Mouse (Mus musculus) Muller cell, postnatal 12 days (primary cell): Measurements from ENCODE around the gene Gm5105.
A peak's percentile ranks its signal among the peaks of the same experiment; 100 is the strongest.

Experiments used
- DNase-seq: peaks from one replicate; pipeline ENCODE4 v3.0.0-alpha.2; 2015; ENCODE audit errors: inconsistent ontology term

Gm5105 gene

DNA sequence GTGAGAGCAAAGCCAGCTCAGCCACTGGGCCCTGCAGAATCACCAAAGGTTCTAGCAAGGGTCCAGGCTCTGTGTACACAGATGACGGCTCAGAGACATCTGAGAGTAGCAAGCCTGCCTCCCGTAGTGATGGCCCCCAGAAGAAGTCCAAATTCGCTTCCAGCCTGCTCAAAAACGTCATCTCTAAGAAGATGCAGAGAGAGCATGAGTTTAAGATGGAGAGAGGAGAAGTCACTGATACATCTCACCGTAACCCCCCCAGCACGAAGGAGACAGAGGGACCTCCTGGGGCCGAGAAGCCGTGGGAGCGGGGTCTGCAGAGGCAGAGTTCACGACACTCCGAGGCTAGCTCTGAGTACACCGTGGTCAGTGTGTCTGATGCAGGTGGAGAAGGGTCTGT is at the start of gene Gm5105:
Gm5105 (minus strand) TSS at position 101 of the 400 bp plus-strand sequence.
- DNase-seq: no peak

DNA sequence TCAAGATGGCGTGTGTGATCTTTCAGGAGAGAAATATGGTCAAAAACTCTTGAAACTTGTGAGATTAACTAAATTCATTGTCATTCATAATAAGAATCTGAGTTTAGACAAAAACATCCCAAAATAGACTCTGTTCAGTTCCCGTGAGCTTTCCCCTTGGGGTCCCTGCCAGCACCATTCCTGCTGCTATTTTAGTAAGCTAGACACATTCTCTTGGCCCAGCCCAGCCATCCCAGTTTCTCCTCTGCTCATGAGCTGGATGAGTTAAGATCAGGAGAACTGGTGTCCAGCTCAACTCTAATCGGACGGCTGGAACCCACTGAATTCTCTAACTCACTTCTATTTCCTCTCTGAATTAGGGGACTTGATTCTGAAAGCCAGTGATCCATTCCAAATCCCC is 49.7 kb upstream of the Gm5105 start:
- no peak for DNase-seq

DNA sequence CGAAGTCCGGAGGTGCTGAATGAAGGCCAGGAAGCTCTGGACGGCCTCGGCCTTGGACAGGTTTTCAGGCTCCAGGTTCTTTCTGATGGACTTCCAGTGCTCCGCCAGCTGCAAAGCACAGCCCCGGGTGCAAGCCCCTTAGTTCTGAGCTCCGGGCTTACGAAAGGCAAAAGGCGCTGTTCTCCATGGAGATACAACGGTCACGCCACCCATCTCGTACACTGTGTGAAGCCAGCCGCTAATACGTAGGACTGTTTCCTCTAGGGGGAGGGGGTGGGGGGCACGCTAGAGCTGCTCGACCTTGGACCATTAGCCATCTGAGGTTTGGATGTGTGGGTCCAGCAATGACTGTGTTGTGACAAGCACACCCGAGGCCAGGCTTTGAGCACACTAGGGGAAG is 46.9 kb upstream of the Gm5105 start:
- DNase-seq: no peak

DNA sequence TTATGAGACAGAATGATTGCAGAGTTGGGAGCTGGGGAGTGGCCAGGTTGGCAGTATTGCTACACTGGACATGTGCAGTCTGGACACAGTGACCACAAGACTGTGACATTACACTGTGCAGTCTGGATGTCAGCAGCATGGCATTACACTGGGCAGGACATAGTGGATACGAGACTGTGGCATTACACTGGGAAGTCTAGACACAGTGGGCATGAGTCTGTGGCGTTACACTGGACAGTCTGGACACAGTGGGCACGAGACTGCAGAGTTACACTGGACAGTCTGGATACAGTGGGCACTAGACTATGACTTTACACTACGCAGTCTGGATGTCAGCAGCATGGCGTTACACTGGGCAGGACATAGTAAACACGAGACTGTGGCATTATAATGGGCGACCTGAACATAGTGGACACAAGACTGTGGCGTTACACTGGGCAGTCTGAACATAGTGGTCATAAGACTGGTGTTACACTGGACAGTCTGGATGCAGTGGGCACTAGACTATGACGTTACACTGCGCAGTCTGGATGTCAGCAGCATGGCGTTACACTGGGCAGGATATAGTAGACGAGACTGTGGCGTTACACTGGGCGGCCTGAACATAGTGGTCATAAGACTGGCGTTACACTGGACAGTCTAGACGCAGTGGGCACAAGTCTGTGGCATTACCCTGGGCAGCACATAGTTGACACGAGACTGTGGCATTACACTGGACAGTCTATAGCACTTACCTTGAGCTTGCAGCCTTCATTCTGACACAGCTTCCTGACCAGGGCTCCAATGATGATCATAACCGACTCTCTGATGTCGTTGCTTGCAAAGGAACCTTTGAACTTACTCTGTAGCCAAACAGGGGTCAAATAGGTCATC is 44.0 kb upstream of the Gm5105 start:
- no peak for DNase-seq

DNA sequence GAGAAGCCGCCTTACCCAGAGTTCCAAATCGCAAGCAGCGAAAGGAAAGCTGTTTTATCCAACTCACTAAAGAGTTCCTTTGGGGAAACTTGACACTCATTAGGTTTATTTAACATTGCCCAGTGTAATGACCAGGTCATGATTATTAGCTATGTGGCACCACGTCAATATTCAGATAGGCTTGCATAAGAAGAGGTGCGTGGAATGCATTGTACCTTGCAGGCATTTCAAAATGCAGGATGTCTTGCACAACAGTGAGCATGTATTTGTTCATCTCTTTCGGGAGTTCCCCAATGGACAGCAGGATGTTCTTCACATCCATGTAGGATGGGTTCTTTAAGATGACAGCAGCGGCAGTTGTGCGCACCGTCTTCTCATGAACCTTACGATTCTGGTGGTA is 39.7 kb upstream of the Gm5105 start:
- DNase-seq: no peak

DNA sequence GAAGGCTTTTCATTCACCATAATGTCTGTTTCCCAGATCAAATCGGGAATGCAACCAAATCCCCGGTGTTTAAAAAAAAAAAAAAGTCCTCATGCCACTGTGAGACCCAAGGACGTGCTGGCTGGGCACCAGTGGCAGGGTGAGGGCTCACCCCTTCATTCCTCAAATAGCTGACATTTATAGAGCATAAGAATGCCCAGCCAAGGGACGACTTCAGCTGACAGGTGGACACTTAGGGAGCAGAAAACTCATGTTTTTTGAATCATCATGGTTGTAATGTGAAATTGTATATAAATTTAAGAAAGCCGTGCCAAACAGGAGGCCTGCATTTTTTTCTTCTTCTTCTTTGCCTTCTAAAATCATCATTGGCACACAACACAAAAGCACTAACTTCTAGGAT is 37.9 kb upstream of the Gm5105 start:
- DNase-seq: peak; percentile 79

DNA sequence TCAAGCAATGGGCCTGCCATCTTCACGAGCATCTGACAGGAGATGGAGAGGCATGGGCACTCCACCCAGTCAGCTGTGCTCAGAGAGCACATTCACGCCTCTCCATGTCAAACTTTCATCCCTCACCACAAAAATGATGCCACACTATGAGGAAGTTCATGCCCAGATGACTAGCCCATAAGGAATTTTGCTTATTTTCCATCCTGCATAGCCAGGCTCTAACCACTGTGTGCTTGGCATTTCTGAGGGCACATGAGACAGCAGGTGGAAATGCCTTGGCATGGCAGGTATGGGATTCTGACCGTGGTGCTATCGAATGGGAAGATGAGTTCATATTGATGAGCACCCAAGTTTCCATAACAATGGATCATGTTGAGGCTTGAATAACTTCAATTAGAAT is 36.5 kb upstream of the Gm5105 start:
- peak; percentile 85 for DNase-seq

DNA sequence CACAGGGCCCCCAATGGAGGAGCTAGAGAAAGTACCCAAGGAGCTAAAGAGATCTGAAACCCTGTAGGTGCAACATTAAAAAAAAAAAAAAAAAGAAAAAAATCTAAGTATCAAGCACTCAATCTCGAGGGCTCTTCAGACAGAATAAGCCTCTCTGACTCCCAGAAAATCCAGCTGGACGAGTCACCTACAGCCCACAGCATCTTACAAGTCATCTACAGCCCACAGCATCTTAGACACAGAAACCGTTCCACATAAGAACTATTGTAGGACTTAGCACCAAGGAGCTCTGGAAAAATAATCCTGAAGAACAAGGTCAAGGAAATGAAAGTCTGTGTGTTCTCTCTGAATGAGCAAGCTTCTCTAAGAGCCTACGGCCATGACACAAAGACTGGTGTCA is 34.7 kb upstream of the Gm5105 start:
- no peak for DNase-seq

DNA sequence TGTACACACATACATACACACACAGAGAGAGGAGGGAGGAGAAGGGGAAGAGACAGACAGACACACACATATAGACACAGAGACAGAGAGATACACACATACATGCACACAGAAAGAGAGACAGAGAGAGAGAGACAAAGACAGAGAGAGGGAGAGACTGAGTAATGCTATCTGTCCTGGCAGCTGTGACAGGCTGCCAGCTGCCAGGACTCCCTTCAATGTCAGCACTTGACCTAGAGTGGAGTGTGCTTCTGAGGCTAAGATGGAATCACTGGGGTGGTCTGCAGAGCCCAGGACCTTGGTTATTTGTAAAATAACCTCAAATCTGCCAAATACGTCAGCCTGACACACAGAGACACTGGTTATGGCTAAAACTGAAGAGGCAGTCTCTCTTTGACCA is 30.5 kb upstream of the Gm5105 start:
- no peak for DNase-seq

DNA sequence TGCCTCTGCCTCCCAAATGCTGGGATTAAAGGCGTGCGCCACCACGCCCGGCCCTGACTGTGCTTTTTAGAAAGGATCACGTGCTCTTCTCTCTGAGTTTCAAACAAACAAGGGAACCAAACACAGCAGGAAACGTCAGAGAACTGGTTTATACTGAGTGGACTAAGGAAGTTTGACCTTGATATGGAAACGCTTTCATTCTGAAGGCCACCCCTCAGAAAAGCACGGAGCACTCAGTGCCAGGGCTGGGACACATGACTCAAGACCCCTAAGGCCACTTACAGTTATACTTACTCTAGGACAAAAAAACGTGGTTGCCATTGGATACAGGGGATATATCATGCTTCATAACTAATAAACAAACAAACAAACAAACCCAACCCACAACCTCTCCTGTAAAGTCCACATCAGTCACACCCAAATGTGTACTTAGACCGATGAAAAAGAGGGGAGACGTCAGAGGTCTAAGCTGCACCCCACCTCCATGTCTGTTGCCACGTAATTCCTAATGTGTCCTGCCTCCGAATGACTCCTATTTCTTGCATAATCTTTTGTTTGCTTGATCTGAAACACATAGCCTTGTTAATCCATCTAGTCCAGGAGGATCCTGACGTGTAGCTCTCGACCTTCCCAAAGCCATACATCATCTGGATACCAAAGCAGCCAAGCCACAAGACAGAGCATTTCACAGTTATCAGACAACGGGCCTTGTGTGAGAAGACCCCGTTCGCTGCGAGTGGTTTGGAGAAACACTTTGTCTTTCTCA is 29.3 kb upstream of the Gm5105 start:
- DNase-seq: no peak

DNA sequence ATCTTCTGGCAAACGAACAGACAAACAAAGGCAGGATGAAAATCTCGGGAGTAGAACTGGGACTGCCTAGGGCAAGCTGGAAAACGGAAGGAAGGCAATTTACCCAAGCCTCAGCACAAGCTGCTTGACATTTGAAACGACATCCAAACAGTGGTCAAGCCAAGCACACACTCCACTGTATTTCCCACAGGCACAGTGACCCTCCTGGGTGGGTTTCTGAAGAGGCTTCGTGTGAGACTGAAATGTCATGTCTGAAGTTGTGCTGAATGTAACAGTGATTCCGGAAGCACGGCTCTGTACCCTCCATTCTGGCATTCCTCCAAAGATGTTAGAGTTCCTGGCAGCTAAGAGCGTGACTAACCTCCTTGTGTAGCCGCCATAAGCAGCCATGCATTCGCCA is 28.5 kb upstream of the Gm5105 start:
- peak; percentile 70 for DNase-seq

DNA sequence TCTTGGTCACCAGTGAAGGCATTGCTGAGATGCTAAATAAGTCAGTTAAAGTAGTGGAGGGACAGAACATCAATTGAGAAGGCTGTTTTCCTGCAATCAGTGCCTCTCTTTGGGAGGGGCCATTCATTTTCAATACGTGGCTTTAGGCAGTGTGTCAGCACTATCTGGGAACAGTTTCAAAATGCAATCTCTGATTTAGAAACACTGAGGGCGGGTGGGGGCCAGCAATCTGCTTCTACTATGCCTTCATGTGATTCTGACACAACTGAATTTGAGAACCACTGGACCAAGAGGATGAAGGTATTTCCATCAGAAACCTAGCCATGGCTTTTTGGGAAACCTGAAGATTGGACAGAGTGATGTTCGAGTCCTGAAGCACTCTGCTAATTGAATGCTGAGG is 28.1 kb upstream of the Gm5105 start:
- peak; percentile 44 for DNase-seq

DNA sequence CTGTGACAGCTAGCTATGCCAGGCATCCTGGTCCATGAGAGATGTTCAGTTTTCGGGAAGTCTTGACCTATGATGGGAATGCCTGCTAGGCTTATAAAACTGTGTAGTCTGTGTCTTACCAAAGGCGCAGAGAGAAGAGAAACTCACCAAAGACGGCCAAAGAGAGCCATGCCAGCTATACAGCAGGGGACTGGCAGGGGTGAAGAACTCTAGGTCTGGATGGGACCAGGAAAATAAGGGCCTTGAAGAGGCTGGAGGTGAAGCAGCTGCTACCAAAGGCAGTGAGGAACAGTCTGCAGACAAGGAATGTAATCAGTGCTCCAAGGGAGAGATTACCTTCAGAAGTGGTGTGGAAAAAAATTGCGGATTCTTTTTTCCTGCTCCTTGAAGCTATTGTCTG is 16.7 kb upstream of the Gm5105 start:
- DNase-seq: no peak

DNA sequence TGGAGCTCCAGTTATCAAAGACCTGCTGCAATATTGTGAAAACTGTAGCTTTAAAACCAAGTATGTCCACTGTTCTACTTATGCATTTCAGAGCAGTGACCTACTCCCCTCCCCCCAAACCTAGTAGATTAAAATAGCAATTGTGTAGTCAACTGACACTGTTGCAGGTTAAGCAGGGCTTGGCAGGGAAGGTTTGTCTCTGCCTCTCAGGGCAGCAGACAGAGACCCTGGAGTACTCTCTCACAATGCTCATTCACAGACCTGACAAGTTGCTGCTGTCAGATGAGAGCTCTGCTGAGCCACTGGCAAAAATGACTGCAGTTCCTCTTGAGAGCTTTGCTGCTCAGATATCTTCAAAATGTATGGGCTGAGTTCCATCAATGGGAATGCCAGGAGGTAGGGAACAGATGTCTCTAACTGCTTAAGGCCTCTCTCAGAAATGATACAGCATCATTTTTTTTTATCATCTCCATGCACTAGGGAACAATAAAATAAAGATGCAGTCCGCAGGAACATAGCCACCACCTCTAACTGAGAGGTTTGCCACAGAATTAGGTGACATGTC is 16.0 kb upstream of the Gm5105 start:
- no peak for DNase-seq

DNA sequence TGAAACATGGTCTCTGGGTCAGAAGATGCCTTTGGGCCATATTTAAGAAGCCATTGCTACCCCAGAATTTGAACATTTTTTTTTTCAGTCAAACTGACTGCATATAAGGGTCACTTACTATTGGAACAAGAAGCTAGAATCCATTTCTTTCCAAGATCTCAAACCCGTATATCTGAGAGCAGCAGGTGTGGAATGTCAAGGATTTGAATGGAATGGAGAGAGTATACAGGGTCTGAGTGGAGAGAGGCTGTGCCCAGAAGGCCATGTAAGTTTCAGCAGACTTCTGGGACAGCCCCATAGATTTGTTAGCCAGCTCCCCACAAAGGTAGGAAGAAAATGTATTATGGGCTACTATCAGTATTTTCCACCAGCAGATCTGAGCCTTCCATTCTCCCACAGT is 11.5 kb upstream of the Gm5105 start:
- DNase-seq: peak; percentile 51

DNA sequence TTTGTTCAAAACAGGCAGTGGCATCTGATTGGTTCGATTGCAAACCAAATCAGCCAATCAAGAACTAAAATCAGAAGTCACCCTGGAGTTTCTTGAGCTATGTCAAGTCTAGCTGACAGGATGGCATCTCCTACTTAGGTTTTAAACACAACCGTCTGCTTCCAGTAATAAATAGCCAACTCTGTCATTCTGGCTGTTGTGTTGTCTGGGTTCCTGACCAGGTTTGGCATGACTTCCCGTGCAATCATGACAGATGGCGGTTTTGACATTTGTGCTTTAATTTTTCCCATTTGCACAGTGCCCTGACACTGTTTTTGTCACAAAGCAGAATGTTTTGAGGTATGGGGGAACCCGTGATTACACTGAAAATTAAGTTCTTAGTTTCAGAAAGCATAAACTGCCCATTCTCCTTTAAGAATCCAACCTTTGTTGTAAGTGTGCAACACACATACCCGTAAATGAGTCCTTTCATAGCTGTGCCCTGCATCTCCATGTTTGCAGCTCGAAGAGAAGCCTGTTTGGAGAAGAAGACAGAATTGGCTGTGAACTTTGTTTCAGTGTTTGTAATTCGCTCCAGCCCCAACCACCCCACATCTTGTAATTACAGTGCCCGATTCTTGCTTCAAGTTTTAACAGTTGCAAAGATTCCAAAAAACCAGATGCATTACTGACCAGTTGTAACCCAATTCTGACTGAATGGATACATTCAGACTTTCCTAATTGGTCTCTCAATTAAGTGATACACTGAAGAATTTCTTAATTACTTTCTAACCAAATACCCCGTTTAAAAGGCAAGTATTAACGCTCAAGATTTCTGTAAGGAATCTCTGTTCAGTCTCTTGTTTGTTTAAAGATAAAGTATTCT is 10.5 kb upstream of the Gm5105 start:
- DNase-seq: peak; percentile 87

DNA sequence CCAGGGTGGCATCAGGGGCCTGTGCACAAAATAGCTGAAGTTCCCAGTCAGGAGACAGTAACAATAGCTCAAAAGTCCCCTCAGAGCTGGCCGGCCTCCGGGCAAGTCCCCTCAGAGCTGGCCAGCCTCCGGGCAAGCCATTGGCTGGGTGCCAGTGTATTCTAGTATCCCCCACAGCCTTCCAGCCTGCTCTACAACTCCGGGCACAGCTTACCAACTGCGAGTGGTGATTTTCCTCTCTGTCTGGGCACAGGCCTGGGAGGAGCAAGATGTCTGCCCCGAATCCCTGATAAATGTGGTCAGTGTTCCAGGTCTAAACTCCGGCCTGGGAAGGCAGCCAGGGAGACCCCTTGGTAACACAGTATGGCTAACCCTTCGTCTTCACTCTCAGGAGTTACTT is 8.0 kb upstream of the Gm5105 start:
- peak; percentile 58 for DNase-seq

DNA sequence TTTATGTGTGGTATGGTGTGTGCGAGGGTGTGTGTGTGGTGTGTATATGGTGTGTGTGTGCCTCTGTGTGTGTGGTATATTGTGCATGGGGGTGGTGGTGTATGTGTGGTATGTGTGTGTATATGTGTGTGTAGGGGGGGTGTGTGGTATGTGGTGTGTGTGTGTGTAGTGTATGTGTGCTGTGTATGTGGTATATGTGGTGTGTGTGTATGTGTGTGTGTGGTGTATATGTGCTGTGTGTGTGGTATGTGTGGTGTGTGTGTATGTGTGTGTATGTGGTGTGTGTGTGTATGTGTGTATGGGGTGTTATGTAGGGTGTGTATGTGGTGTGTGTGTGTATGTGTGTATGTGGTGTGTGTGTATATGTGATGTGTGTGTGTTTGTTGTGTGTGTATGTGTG is 7.0 kb upstream of the Gm5105 start:
- DNase-seq: no peak

DNA sequence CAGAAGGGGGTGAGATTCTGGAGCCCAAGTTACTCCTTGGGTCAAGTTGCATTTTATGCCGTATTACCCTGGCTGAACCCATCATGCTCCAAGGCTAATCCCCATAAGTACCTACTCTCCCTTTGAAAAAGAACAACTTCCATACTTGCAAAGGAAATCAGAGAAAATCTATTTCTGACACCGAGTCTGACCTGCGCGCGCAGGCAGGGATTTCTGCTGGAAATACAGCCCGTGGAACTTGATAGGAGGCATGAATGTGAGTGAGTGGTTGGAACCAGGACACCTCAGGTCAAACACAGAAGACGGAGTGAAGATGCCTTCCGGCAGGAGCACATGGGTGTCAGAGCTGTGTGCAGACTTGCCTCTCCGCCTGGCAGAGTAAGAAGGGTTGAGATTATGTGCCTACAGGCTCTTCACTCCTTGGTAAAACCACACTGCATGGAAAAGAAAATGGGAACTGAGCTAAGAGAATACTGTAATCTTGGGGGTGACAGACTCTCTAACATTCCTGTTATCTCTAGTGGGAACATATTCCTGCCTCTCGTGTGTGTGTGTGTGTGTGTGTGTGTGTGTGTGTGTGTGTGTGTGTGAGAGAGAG is 4.4 kb upstream of the Gm5105 start:
- DNase-seq: no peak

DNA sequence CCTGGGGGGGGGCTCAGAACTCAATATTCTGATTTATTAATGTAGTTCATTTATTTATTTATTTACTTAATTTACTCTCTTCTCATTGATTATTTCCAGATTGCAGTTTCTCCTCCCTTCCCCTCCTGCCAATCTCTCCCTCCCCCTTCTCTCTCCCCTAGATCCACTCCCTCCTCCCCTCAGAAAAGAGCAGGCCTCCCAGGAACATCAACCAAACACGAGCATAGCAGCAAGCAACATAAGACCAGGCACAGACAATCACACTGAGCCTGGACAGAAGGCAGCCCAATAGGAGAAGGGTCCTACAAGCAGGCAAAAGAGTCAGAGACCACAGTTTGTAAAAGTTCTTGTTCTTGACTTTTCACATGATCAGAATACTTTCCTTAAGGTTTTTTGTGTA is 3.8 kb upstream of the Gm5105 start:
- DNase-seq: no peak

DNA sequence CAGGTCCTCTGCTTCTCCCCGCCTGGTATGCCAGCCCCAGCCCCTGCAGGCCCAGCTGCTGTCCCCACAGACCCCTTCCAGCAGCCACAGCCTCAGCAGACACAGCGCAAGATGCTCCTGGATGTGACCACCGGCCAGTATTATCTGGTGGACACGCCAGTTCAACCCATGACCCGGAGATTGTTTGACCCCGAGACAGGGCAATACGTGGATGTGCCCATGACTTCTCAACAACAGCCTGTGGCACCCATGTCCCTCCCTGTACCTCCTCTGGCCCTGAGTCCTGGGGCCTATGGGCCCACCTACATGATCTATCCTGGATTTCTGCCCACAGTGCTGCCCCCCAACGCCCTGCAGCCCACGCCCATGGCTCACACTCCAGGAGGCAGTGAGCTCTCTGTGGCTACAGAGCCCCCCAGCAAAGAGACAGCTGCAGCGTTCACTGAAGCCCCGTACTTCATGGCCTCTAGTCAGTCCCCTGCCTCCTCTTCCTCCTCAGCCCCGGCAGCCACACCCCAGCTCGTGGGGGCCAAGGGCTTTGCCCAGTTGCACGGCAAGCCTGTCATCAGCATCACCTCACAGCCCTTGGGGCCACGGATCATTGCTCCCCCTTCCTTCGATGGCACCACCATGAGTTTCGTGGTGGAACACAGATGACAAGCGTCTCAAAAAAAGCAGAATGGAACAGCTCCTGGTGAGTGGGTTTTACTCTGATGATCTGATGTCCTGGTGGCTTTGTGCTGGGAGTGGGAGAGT is 2.7 kb upstream of the Gm5105 start:
- DNase-seq: no peak
